Mouse (Mus musculus) layer of hippocampus, adult 2 months (tissue): Measurements from ENCODE around the gene Sema3f. TPM values are rescaled to one million over a fixed set of nuclear protein-coding genes. Genes with fewer than 3 reads are reported as not detected.

ENCODE experiments used
- DNase-seq, 2 experiments: peaks; one replicate each; pipeline ENCODE4 v3.0.0; 2022; ENCODE audit warnings: low spot score in 2 of 2
- H3K27ac ChIP-seq: fragments of 200-600 bp; 2 replicates; pipeline ENCODE4 v1.8.1; 2022
- H3K4me3 ChIP-seq: fragments of 200-600 bp; 2 replicates; pipeline ENCODE4 v1.8.1; 2022; ENCODE audit warnings: mild to moderate bottlenecking
- CTCF ChIP-seq: fragments of 200-600 bp; conservative IDR thresholded peaks from 2 replicates; pipeline ENCODE4 v1.8.1; 2022; ENCODE audit warnings: antibody characterized with exemption, mild to moderate bottlenecking, moderate library complexity
- total RNA-seq, 2 experiments: library from RNA; stranded (reverse); gene quantifications; 2 replicates each; pipeline ENCODE4 v1.2.3; 2021

Sema3f gene
- total RNA-seq, 2 experiments from 2014 or later: 2.8 to 3.5 TPM

DNA sequence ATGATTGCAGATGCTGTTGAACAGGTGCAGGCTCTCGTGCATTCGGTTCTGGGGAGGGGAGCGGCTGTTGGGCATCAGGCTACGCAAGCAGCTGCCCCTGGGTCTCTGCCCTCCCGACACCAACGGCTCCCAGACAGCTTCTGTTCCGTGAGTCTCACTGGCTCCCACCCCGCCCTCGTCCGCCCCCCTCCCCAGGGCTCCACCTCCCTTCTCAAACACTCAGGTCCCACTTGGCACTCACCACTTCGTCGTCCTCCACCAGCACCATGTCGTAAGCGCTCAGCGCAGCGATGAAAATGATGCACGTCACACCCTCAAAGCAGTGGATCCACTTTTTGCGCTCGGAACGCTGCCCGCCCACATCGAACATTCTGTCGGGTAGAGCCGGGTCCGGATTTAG is 34.0 kb downstream of the Sema3f start:
- TF ChIP-seq CTCF: no peak

DNA sequence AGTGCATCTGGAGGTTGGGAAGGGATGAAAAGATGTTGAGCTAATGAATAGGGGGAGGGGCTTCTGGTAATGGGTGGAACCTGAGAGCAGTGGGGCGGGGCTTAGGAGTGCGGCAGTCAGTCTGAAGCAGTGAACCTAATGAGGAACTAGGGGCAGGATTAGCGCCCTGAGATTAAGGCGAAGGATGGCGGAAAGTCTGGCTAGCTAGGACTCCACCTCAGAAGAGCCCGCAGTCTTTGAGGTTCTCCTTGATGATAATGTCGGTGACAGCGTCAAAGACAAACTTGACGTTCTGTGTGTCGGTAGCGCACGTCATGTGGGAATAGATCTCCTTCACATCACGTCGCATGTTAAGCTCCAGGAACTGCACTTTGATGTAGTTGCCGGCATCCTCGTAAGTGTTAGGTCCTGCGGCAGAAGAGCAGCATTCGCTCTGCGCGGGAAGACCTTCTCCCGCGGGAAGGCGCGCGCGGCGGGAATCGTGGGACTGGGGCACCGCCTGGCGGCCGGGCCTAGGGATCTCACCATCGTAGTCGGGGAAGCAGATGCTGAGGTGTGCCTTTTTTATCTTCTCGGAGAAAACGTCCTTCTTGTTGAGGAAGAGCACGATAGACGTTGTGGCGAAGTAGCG is 34.5 kb downstream of the Sema3f start:
- peak overlapping the region; percentile 49 for H3K4me3 ChIP-seq
- H3K27ac ChIP-seq: no peak overlapping the region
- TF ChIP-seq CTCF: peak; percentile 94
- DNase-seq: peak; percentile 47 to 78

More for the DNA sequence above, 34.0 kb downstream of the Sema3f start:
- no peak for DNase-seq
- Histone ChIP-seq H3K4me3 (peak overlapping the region; percentile 49), H3K27ac (no peak overlapping the region)

DNA sequence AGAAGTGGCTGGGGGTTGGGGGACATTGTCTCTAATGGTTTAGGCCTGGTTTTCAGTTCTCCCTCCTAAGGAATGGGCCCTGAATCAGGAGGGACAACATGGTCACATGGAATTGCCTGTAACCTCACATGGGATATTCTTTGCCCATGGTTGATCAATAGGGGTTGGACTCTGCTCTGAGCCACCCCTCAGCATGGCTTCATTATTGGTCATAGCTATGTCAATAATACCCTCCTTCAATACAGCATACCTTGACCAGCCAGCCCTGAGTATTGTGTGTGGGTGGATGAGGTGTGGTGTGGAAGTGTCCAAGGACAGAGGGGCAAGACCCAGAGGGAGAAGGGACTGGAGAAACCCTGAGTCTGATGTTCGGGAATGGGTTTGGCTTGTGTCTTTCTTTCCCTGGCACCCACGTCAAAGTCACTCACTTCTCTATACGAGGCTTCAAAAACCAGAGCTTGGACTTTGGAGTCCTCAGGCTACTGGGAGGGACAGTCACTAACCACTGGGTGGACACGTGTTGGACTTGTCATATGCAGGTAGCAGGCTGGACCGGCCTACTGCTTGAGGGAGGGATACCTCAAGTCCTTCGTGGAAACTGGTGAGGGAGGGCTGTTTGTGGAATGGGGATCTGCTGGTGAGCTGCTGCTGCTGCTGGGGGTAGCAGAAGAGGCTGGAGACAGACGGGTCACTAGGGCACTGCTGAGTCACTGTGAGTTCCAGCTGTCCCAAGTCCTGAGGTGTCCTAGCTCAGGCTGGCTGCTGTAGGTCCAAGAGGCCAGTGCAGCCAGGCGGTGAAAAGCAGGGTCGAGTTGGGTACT is 35.5 kb downstream of the Sema3f start:
- H3K27ac ChIP-seq: no peak overlapping the region
- DNase-seq: no peak
- H3K4me3 ChIP-seq: no peak overlapping the region
- TF ChIP-seq CTCF: no peak

DNA sequence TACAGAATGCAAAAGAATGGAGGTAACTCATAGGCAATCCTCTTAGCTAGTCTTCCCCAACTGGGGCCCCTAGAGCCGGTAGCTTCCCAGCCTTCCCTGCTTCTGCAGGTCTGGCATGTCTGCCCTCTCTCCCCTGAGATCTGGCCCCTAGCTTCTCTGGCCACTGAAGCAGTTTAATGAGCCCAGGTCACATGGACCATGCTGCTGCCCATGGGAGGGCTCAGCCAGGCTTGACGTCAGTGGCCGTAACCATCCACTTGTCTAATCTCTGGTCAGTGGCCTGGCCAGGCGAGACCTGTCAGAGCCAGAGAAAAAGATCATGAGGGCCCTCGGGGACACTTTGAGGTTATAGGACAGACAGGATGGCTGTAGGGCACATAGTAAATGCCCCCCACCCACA is 40.0 kb downstream of the Sema3f start:
- TF ChIP-seq CTCF: no peak
- no peak for DNase-seq
- Histone ChIP-seq H3K4me3 (no peak overlapping the region), H3K27ac (no peak overlapping the region)

DNA sequence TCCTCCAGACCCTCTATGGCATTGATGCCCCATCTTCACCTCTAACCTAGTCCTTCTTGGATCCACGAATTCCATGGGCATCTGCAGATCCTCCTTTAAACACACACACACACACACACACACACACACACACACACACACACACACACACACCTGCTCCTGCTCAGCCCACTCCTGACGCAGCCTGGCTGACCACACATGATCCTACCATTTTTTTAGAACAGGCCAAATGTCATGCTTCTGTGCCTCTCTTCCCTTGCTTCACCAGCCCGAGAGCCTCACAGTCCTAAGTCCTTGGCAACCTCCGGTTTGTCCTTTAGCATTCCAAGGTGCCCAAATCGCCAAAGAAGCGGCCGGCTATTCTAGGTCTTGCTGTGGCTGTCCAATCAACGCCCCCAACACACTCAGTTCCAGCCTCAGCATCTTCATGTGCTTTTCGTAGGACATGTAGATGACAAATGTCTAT is 40.8 kb downstream of the Sema3f start, which contains the start of gene Slc38a3:
TSS of gene Slc38a3 (minus strand) at position 51 of the 466 bp plus-strand sequence.
- no peak within 1 kb of the TSS for H3K27ac ChIP-seq
- TF ChIP-seq CTCF: no peak
- no peak for DNase-seq
- no peak within 1 kb of the TSS for H3K4me3 ChIP-seq

DNA sequence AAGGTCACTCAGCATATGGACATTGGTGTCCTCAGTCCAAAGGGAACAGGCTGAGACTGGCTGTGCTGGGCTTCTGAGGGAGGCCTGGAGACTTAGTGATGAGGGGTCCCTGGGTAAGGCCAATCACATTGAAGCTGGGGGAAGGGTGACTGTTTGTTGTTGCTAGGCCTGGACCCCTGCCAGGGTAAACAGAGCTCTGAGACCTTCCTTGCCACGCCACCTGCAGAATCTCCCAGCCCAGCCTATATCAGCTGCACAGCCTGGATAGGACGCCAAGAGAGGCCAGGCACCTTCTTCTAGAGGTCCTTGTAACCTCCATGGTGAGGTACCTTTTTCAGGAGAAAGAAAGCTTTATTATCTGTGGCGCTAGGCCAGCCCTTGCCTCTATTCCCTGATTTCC is 41.4 kb downstream of the Sema3f start:
- no peak overlapping the region for H3K4me3 ChIP-seq
- no peak for TF ChIP-seq CTCF
- H3K27ac ChIP-seq: no peak overlapping the region
- no peak for DNase-seq

DNA sequence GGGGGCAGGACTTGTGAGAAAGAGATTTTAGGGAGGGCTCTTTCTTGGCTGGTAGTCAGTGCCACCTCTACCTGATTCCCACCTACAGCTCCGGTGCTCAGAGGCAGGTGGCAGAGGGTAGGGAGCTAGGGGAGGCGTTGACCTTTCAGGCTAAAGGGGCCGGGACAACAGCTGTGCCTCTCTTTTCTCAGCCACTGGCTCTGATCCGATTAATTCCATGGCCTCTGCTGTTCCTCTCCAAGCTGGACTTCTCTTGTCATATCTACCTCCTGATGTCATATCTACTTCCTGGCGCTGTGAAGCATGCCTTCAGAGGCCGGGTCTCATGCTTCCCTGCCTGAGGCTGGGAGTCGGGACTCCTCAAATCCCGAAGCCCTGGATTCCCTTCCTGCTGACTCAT is 42.3 kb downstream of the Sema3f start:
- Histone ChIP-seq H3K27ac (no peak overlapping the region), H3K4me3 (no peak overlapping the region)
- TF ChIP-seq CTCF: no peak
- no peak for DNase-seq

DNA sequence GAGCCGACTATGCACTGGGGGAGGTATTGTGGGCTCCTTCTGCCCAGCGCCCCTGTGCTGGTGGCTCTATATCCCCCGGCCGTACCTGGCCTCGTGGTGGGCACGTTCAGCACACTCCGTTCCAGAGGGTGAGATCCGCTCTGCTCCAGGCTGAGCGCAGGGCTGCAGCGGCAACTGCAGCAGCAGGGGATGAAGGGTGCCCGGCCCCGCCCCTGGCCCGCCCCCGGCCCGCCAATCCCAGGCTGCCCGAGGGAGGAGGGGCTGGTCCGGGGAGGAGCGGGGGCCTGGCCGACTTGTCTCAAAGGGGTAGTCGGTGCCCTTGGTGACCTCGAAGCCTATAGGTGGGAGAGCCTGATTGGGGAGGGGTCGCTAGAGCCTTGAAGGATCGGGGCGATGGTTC is 43.1 kb downstream of the Sema3f start:
- Histone ChIP-seq H3K4me3 (peak overlapping the region; percentile 65), H3K27ac (peak overlapping the region; percentile 73)
- DNase-seq: peak in 1 of 2 experiments; percentile 28
- no peak for TF ChIP-seq CTCF

DNA sequence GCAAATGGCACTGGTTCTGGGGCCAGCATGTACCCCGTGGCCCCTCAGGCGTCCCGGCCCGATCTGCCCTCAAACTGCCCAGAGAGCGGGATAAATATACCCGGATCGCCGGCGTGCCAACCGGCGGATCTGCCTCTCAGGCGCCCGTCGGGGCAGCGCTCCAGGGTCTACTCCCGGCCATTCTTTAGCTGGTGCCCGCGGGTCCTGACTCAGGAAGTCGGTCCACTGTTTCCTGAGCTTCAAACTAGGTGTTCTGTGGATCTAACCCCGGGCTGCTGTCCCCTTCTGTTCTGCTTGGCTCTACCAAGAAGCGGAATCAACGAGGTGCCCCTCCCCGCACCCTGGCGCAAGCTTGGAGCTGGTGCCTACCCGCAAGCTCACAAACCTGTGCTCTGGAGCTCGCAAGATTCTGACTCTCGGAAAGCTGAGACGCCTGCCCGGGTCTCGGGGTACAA is 43.5 kb downstream of the Sema3f start:
- Histone ChIP-seq H3K4me3 (peak overlapping the region; percentile 65), H3K27ac (peak overlapping the region; percentile 73)
- TF ChIP-seq CTCF: no peak
- no peak for DNase-seq

DNA sequence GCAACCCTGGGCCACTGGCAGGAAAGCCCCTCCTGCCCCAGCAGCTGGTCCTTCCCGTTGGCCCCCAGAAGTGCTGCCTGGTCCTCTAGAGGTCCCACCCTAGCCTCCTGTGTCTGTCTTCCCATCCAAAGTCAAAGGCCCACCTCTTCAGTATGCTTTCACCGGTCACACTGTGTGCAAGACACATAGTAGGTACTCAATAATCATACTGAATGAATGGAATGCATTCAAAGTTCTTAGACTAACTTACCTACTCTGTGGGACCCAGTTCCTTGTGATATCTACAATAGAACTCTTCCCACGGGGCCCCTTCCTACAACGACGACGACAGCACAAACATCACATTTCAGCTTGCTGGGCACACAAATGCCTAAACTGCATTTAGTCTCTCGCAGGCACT is 45.0 kb downstream of the Sema3f start:
- H3K27ac ChIP-seq: peak overlapping the region; percentile 73; the same call in 1 of the 2 replicates
- TF ChIP-seq CTCF: no peak
- DNase-seq: no peak
- H3K4me3 ChIP-seq: peak overlapping the region; percentile 65

DNA sequence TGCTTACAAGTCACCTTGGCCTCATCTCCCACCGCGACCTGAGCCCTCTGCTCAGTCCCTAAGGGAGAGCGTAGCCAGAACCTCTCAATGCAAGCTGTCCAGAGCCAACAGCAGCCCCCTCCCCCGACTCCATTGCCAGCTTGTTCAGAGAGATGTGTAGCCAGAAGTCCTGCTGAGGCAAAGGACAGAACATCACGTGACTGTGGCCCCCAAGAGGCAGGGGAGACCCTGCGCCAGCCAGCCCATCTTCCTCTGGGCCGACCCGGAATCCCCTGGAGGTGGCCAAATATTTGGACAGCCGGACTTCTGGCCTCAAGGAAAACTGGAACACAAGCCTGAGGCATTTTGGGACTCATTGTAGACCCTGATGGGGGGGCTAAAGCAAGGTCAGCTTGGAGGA is 46.8 kb downstream of the Sema3f start:
- peak overlapping the region; percentile 37; the same call in 1 of the 2 replicates for H3K4me3 ChIP-seq
- no peak for DNase-seq
- peak overlapping the region; percentile 65; the same call in 1 of the 2 replicates for H3K27ac ChIP-seq
- TF ChIP-seq CTCF: no peak

DNA sequence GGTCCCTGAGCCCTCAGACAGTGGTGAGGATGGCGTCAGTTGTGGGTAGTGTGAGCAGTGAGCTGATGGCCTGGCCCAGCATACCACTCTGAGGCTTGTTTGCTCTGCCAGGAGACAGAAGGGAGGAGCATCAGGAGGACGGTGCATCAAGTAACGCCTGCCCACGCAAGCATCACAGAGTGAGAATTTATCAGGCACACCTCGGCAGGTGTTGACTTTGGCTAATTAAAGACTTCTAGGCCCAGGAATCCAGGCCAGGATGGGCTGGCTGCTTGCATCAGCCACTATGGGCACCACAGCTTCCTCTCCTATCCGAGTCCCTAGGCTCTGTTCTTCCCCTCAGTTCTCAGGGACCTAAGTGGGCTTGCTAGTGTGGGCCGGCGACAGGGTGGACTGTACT is 47.9 kb downstream of the Sema3f start:
- Histone ChIP-seq H3K4me3 (no peak overlapping the region), H3K27ac (peak overlapping the region; percentile 18; the same call in 1 of the 2 replicates)
- TF ChIP-seq CTCF: no peak
- DNase-seq: no peak

DNA sequence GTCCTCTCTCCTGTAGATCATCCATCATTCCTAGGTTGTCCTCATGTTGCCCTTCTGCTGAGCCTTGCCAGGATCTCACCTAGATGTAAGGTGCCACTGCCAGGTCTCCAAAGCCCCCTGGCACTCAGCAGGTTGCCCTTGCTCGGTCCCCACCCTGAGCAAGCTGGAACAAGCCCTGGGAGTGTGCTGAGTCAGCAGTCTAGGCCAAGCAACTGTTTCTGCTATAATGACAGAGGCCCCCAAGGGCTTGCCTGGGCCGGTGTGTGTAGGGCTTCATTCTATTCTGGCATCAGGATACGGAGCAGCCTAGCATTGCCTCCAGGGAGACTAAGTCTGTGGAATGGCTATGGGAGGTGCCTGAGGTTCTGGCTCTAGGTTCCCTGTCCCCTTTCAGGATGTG is 49.5 kb downstream of the Sema3f start:
- Histone ChIP-seq H3K4me3 (no peak overlapping the region), H3K27ac (peak overlapping the region; percentile 79; the same call in 1 of the 2 replicates)
- DNase-seq: no peak
- TF ChIP-seq CTCF: no peak

DNA sequence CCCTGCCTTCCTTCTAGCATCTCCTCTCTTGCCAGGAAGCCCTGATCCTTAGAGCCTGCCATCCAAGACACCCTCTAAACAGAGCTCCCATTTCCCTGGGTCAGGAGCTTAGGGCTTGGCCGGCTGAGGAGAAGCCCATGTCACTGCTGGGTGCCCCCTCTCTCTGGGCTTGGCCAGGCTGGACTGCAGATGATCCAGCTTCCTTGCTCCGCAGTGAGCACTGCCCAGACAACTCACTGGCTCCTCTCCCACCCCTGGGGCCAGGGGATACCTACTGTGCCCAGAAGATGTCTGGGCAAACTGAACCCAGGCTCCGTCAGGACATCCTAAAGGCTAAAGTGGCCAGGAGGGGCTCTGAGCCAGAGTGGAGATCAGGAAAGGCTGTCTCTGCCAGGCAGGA is 50.3 kb downstream of the Sema3f start:
- Histone ChIP-seq H3K4me3 (no peak overlapping the region), H3K27ac (peak overlapping the region; percentile 79)
- no peak for TF ChIP-seq CTCF
- no peak for DNase-seq
